Mouse (Mus musculus) liver, embryonic 14.5 days (tissue): ENCODE results near the gene Pgghg.

Experiments
- CTCF ChIP-seq: IDR thresholded peaks from 2 replicates; pipeline ENCODE4 v1.5.1; 2016; ENCODE audit warnings: antibody characterized with exemption, low read depth, control low read depth
- EP300 ChIP-seq: IDR thresholded peaks from 2 replicates; pipeline ENCODE4 v1.6.1; 2016; ENCODE audit warnings: antibody characterized with exemption, low read depth

- TF ChIP-seq CTCF (no peak), EP300 (no peak)
Observed at GRCm38 (mm10) chr7:140907131-140907530, 34.1 kb upstream of the Pgghg start.
